Mouse (Mus musculus): ENCODE measurements around the gene Foxp1. TPM values are rescaled to one million over a fixed set of nuclear protein-coding genes. Genes with fewer than 3 reads are reported as not detected.

Foxp1 gene
- polyA plus RNA-seq, 1 experiment from 2014 or later = 74.0 TPM

DNA sequence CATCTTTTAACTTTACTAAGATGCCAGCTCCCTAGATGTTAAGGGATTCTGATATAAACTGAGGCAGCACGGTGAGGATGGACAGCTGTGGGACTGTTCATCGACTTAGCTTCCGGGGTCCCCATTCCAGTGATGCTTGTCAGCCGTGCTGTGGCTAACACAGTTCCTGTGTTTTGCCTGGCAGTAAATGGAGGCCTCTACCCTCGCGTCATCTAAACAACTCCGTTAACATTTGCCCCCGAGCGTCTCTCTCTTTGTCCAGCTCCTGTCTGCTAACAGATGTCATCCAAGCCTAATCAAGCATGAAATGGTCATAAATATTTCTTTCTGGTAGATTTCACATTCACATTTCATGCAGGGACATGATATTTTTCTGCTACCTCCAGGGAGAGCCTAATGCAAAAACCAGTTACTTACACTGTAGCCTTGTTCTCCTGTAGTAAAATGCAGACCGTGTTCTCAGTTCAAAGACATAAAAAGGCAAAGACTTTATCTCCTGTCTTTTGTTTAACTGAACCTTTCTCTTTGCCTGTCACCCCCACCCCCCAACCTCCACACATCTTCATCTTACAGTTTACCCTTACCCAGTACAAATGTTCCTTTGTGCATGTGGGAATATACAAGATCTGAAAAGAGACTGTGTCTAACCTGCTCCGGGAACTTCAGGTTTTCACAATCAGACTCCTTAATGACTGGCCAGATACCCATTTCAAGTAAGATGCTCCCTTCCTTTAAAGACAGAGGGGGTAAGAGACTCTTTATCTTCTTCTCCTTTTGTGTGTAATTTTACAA lies 386.4 kb downstream of the Foxp1 start:
- ATAC-seq (ENCODE audit: low read depth) = peak; percentile 54
- WGBS = 3% methylated on average over 11 of the region's 11 CpGs
- H3K4me1 ChIP-seq (replicated peaks) = peaks cover 56% of the 10 kb centered on the region

DNA sequence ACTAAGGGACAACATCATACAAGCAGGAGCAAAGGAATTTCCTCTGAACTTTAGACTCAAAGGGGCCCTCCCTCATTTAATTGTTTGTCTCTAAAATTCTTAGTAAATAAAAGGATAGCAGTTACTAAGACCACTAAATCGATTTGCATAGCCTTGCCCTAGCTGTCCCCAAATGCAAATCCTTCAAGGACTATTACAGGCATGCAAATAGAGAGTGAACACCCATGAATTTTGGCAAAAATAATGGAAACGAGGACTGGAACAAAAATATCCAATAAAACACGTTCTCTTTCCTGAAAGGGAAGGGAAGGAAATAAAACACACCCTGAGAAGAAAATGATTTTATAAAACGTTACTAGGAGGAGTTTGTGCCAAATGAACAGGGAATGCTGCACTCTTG lies 390.7 kb downstream of the Foxp1 start:
- Histone ChIP-seq H3K27me3 (no peaks in the 10 kb centered on the region), H3K4me2 (no peak overlapping the region), H3K9ac (no peak overlapping the region), H3K27ac (replicated peaks) (no peak overlapping the region), H3K4me1 (replicated peaks) (peaks cover 46% of the 10 kb centered on the region), H3K36me3 (no peaks in the 10 kb centered on the region), H3K9me3 (no peaks in the 10 kb centered on the region), H3K4me3 (no peak overlapping the region)
- 47% methylated on average over 4 of the region's 4 CpGs for WGBS
- ATAC-seq (ENCODE audit: low read depth) = no peak

More for the DNA sequence above, 386.4 kb downstream of the Foxp1 start:
- Histone ChIP-seq H3K9me3 (no peaks in the 10 kb centered on the region), H3K4me2 (peak overlapping the region; percentile 13; the same call in 1 of the 2 replicates), H3K9ac (0 out of 2 replicates have a peak overlapping the region, but pooled peaks have one; percentile 17), H3K4me3 (no peak overlapping the region), H3K27ac (replicated peaks) (peak overlapping the region; percentile 28; the same call in 1 of the 2 replicates), H3K27me3 (no peaks in the 10 kb centered on the region), H3K36me3 (no peaks in the 10 kb centered on the region)

- no peaks in the 10 kb centered on the region for H3K36me3 ChIP-seq
- H3K4me2 ChIP-seq = no peak overlapping the region
- H3K9ac ChIP-seq = no peak overlapping the region
- H3K4me1 ChIP-seq (replicated peaks) = peaks cover 37% of the 10 kb centered on the region
- WGBS = 57% methylated on average over 10 of the region's 10 CpGs
- no peak overlapping the region for H3K27ac ChIP-seq (replicated peaks)
- no peaks in the 10 kb centered on the region for H3K27me3 ChIP-seq
- no peak for ATAC-seq (ENCODE audit: low read depth)
- H3K4me3 ChIP-seq = no peak overlapping the region
- H3K9me3 ChIP-seq = no peaks in the 10 kb centered on the region
These were observed 391.6 kb downstream of the Foxp1 start for GRCm38 (mm10) chr6:99130758-99131410.

GRCm38 (mm10) chr6:99126717-99127116 lies 395.8 kb downstream of the Foxp1 start:
- Histone ChIP-seq H3K4me2 (no peak overlapping the region), H3K4me1 (replicated peaks) (peaks cover 15% of the 10 kb centered on the region), H3K9ac (no peak overlapping the region), H3K4me3 (no peak overlapping the region), H3K27me3 (no peaks in the 10 kb centered on the region), H3K27ac (replicated peaks) (no peak overlapping the region), H3K9me3 (no peaks in the 10 kb centered on the region), H3K36me3 (no peaks in the 10 kb centered on the region)
- WGBS = 85% methylated on average over 9 of the region's 9 CpGs
- no peak for ATAC-seq (ENCODE audit: low read depth)

DNA sequence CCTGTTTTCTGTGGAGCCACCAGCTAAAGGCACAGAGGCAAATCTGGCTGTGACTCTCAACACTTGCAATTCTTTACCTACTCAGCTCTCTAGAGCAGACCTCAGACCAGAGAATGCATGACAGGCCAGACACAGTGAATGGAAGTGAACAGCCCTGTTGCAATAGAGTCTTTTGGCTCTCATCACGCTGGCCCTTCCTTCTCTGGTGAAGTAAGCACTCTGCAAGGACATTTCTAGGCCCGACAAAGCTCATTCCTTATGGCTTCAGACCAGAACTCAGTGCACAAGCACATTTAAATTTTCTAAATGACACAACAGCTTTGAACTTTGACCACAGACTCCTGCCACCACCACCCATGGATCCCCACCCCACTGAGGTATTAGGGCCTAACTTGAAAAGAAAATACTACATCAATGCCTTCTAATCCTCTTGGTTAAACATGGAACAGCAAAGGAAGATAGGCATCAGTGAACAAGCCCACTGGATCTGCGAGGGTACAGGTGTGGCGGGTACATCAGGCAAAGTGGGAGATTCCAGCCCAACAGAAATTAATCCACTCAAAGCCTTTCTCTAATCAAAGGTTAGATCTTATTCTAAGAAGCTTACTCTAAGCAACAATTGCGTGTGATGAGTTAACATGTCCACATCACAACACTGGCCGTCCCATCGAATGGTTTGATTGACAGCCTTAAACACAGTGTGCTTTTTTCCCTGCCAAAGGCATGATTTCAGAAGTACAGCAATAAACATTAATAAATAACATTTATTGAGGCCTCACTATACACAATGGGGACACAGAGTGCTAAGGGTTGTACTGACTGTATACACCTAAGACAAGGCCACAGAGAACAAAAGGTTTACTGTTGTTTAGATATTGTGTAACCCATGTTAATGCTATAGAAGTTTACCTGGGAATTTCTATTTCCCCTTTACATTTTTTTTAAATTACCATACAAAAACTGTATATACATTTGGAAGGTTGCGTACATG lies 401.4 kb downstream of the Foxp1 start:
- Histone ChIP-seq H3K9ac (no peak overlapping the region), H3K4me2 (no peak overlapping the region), H3K36me3 (no peaks in the 10 kb centered on the region), H3K9me3 (no peaks in the 10 kb centered on the region), H3K4me1 (replicated peaks) (peaks cover 4% of the 10 kb centered on the region), H3K4me3 (no peak overlapping the region), H3K27me3 (no peaks in the 10 kb centered on the region), H3K27ac (replicated peaks) (no peak overlapping the region)
- ATAC-seq (ENCODE audit: low read depth) = no peak
- 93% methylated on average over 8 of the region's 8 CpGs for WGBS

DNA sequence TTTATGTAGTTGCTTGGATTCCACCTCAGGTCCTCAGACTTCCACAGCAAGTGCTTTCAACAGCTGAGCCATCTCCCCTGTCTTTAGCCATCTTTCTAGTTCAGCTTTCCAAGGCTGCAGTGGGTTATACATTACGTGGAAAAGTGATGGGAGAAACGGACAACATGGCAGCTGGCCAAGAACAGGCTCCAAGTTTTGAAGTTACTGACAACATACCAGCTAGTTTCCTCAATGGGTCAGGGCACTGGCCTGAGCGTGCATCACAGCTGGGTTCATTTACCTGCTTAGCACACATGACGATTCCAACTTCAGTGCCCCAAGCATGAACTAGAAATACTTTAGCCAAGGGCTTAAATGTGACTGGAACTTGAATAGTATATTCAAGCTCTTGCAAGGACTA lies 404.0 kb downstream of the Foxp1 start:
- H3K4me2 ChIP-seq = no peak overlapping the region
- H3K36me3 ChIP-seq = no peaks in the 10 kb centered on the region
- H3K27ac ChIP-seq (replicated peaks) = no peak overlapping the region
- no peak for ATAC-seq (ENCODE audit: low read depth)
- WGBS = 83% methylated on average over 4 of the region's 4 CpGs
- no peak overlapping the region for H3K9ac ChIP-seq
- no peaks in the 10 kb centered on the region for H3K4me1 ChIP-seq (replicated peaks)
- H3K27me3 ChIP-seq = no peaks in the 10 kb centered on the region
- H3K4me3 ChIP-seq = no peak overlapping the region
- no peaks in the 10 kb centered on the region for H3K9me3 ChIP-seq

DNA sequence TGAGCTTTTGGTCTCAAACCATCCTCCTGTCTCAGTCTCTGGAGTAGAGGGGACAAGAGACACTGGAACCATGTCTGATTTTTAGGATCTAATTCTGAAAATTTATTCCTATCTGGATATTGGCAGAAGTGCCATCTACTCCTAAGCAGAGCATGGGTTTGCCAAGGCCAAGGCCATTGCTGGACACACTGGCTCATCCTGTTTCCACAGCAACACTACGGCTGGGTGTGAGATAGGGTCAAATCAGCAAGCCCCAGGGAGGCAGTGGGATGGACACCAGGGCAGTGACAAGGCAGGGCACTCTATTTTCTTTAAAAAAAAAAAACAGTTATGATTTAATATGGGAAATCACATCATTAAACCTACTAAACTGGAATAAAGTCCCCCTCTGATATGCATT lies 405.1 kb downstream of the Foxp1 start:
- no peaks in the 10 kb centered on the region for H3K36me3 ChIP-seq
- ATAC-seq (ENCODE audit: low read depth) = no peak
- no peak overlapping the region for H3K9ac ChIP-seq
- no peak overlapping the region for H3K4me3 ChIP-seq
- H3K27me3 ChIP-seq = no peaks in the 10 kb centered on the region
- H3K27ac ChIP-seq (replicated peaks) = no peak overlapping the region
- H3K4me1 ChIP-seq (replicated peaks) = no peaks in the 10 kb centered on the region
- 79% methylated on average over 1 of the region's 1 CpGs for WGBS
- H3K4me2 ChIP-seq = no peak overlapping the region
- no peaks in the 10 kb centered on the region for H3K9me3 ChIP-seq

- Histone ChIP-seq H3K27ac (replicated peaks) (no peak overlapping the region), H3K36me3 (no peaks in the 10 kb centered on the region), H3K4me3 (no peak overlapping the region), H3K27me3 (no peaks in the 10 kb centered on the region), H3K4me2 (no peak overlapping the region), H3K9ac (no peak overlapping the region), H3K9me3 (no peaks in the 10 kb centered on the region), H3K4me1 (replicated peaks) (no peaks in the 10 kb centered on the region)
- ATAC-seq (ENCODE audit: low read depth) = no peak
- 87% methylated on average over 4 of the region's 4 CpGs for whole genome bisulfite sequencing
These were observed 410.7 kb downstream of the Foxp1 start for GRCm38 (mm10) chr6:99111856-99112255.

GRCm38 (mm10) chr6:99108417-99108816 lies 414.1 kb downstream of the Foxp1 start:
- 72% methylated on average over 4 of the region's 4 CpGs for WGBS
- no peak overlapping the region for H3K4me3 ChIP-seq
- no peaks in the 10 kb centered on the region for H3K36me3 ChIP-seq
- H3K9ac ChIP-seq = no peak overlapping the region
- H3K27ac ChIP-seq (replicated peaks) = no peak overlapping the region
- peaks cover 12% of the 10 kb centered on the region for H3K4me1 ChIP-seq (replicated peaks)
- H3K4me2 ChIP-seq = no peak overlapping the region
- 0 out of 2 replicates have a peak, but pooled peaks cover 2% of the 10 kb centered on the region for H3K27me3 ChIP-seq
- ATAC-seq (ENCODE audit: low read depth) = no peak
- H3K9me3 ChIP-seq = no peaks in the 10 kb centered on the region

DNA sequence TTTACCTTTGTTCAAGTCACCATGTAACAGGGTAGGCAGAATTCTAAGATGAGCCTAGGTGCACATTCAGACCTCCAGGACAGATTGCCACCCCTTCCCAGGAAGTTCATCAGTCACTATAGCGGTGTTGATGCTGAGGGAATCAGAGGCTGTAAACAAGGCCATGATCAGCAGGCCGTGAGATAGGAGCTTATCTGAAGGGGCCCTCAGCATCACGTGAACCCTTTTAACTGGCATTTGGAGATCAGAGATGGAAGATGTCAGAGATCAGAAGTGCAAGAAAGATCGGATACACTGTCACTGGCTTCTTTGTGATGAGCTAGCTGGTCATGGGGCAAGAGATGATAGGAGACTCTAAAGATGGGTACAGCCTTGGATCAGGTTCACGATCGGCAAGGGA lies 414.8 kb downstream of the Foxp1 start:
- ATAC-seq (ENCODE audit: low read depth) = no peak
- H3K9ac ChIP-seq = no peak overlapping the region
- peaks cover 19% of the 10 kb centered on the region for H3K4me1 ChIP-seq (replicated peaks)
- WGBS = 92% methylated on average over 6 of the region's 6 CpGs
- H3K27me3 ChIP-seq = 0 out of 2 replicates have a peak, but pooled peaks cover 3% of the 10 kb centered on the region
- no peaks in the 10 kb centered on the region for H3K36me3 ChIP-seq
- H3K4me3 ChIP-seq = no peak overlapping the region
- H3K27ac ChIP-seq (replicated peaks) = no peak overlapping the region
- H3K4me2 ChIP-seq = no peak overlapping the region
- no peaks in the 10 kb centered on the region for H3K9me3 ChIP-seq

DNA sequence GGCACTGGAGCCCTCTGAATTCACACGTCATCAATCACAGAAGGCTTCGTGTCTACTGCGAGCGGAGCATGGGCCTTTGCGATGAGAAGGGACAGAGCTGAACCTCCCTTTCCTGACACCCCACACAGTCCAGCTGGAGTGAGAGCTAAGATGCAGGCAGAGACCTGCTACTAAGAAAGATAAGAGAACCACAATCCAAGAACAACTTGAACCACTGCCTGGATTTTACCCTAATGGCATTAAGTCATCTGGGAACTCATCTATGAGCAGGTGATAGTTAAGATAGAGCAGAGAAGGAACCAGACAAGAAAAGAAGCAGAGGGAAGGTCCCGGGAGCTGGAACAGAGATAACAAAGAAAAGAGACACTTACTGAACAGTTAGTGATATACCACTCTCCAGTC lies 415.4 kb downstream of the Foxp1 start:
- Histone ChIP-seq H3K27me3 (0 out of 2 replicates have a peak, but pooled peaks cover 3% of the 10 kb centered on the region), H3K4me2 (no peak overlapping the region), H3K36me3 (no peaks in the 10 kb centered on the region), H3K4me1 (replicated peaks) (peaks cover 23% of the 10 kb centered on the region), H3K9me3 (no peaks in the 10 kb centered on the region), H3K9ac (no peak overlapping the region), H3K27ac (replicated peaks) (no peak overlapping the region), H3K4me3 (no peak overlapping the region)
- ATAC-seq (ENCODE audit: low read depth) = no peak
- whole genome bisulfite sequencing = 77% methylated on average over 6 of the region's 6 CpGs

GRCm38 (mm10) chr6:99105979-99106378 lies 416.5 kb downstream of the Foxp1 start:
- no peak overlapping the region for H3K4me2 ChIP-seq
- H3K9me3 ChIP-seq = no peaks in the 10 kb centered on the region
- no peak overlapping the region for H3K27ac ChIP-seq (replicated peaks)
- no peak overlapping the region for H3K4me3 ChIP-seq
- no peak overlapping the region for H3K9ac ChIP-seq
- H3K27me3 ChIP-seq = 0 out of 2 replicates have a peak, but pooled peaks cover 3% of the 10 kb centered on the region
- H3K36me3 ChIP-seq = no peaks in the 10 kb centered on the region
- WGBS = 88% methylated on average over 4 of the region's 4 CpGs
- no peak for ATAC-seq (ENCODE audit: low read depth)
- peaks cover 33% of the 10 kb centered on the region for H3K4me1 ChIP-seq (replicated peaks)

Measured in neural tube, embryonic 13.5 days (tissue).